Mouse (Mus musculus): ENCODE data around the gene Gtf3c5. TPM values are rescaled to one million over a fixed set of nuclear protein-coding genes. Genes with fewer than 3 reads are reported as not detected.

Gtf3c5 gene
- total RNA-seq, 2 experiments from 2014 or later = 17.9 to 18.6 TPM

GRCm38 (mm10) chr2:28582647-28583353 lies 751 bp downstream of the Gtf3c5 start:
- peak; percentile 87 to 93 for DNase-seq (ENCODE audit: low spot score in 2 of 2)
- intact Hi-C loops (cut with DNase I) = loop anchor here (2.0 kb wide), 1 partner anchor 66 kb away; no protein-coding TSS in a partner anchor

- DNase-seq (ENCODE audit: low spot score in 2 of 2) = no peak
- intact Hi-C loops (cut with DNase I) = no loop called here
Observed at GRCm38 (mm10) chr2:28578003-28578402, 5.5 kb downstream of the Gtf3c5 start.

DNA sequence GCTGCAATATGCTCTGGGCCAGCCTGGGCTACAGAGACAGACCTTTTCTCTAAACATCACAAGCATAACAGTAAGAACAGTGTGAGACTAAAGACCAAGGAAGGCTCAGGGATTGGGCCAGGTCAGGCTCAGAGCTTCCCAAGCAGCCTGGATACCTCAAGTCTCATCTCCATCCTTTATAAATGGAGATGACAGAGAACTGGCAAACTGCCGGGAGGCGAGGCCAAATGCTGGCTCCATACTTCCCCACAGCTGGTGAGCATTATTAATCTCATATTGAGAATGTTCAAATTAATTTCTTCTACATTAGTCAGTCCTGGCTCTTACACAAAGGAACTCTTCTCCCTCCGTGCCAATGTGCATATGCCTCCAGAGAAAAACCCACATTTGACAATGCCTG lies 6.7 kb downstream of the Gtf3c5 start:
- intact Hi-C loops (cut with DNase I) = no loop called here
- DNase-seq (ENCODE audit: low spot score in 2 of 2) = no peak

DNA sequence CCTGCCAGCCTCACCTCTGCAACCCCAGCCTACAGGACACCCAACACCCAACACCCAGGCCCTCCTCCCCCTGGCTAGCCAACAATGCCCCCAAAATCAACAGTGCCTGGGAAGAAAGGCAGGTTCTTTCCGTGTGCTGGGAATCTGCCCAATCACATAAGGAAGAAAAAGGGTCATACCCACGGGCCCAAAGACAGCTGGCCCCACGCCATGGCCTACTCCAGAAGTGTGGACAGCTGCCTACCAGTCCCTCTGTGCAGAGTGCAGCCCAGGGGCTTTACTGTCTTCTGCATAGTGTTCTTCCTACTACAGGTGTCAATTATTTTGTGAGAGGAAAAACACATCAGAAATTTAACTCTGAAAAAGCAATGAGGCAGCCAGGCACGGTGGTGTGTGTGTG lies 8.2 kb downstream of the Gtf3c5 start:
- no peak for DNase-seq (ENCODE audit: low spot score in 2 of 2)
- intact Hi-C loops (cut with DNase I) = no loop called here

DNA sequence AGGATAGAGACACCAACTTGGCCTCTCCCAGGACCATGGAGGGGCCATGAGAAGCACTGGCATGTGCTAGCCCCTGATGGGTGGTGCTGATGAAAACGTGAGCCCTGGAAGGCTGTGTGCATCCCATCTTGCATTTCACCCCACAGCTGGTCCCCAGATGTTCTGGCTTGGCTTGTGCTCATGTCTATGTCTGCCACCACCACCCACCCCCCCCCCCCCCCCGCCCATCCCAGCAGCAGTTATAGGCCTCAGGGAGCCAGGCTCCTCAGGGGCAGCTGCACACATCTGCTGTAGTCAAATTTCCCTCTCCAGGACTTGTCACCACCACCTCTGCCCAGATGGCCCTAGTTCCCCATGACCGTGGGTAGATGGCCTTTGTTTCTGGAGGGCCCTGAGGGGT lies 13.6 kb downstream of the Gtf3c5 start:
- intact Hi-C loops (cut with DNase I) = no loop called here
- no peak for DNase-seq (ENCODE audit: low spot score in 2 of 2)

GRCm38 (mm10) chr2:28566545-28566944 lies 17.0 kb downstream of the Gtf3c5 start:
- DNase-seq (ENCODE audit: low spot score in 2 of 2) = no peak
- intact Hi-C loops (cut with DNase I) = no loop called here

- intact Hi-C loops (cut with DNase I) = no loop called here
- DNase-seq (ENCODE audit: low spot score in 2 of 2) = no peak
Observed at GRCm38 (mm10) chr2:28564380-28564779, 19.2 kb downstream of the Gtf3c5 start.

- no peak for DNase-seq (ENCODE audit: low spot score in 2 of 2)
- intact Hi-C loops (cut with DNase I) = no loop called here
Observed at GRCm38 (mm10) chr2:28563830-28564229, 19.7 kb downstream of the Gtf3c5 start.

GRCm38 (mm10) chr2:28563303-28563702 lies 20.2 kb downstream of the Gtf3c5 start, which contains the start of gene Cel:
TSS of gene Cel (minus strand) at chr2:28563403.
- no peak for DNase-seq (ENCODE audit: low spot score in 2 of 2)
- intact Hi-C loops (cut with DNase I) = no loop called here

GRCm38 (mm10) chr2:28557452-28557851 lies 26.1 kb downstream of the Gtf3c5 start:
- DNase-seq (ENCODE audit: low spot score in 2 of 2) = no peak
- intact Hi-C loops (cut with DNase I) = no loop called here

DNA sequence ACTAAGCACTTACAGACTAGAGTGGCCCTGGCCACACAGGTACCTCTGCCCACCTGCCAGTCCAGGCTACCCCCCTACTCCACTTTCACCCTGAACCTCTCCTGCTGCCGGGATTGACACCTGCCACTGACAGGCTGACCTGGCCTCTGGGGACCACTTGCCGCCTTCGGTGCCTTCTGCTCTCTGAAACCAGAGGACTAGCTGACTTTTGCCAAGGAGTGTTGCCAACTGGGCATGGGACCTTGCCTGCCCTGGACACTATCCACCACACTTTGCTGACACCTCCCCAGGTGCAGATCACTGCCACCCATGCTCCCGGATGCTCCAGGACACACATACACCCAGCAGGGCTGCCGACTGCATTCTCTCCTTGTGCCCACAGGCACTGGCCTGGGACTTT lies 31.2 kb downstream of the Gtf3c5 start:
- no peak for DNase-seq (ENCODE audit: low spot score in 2 of 2)

GRCm38 (mm10) chr2:28549157-28549556 lies 34.4 kb downstream of the Gtf3c5 start:
- intact Hi-C loops (cut with DNase I) = no loop called here
- DNase-seq (ENCODE audit: low spot score in 2 of 2) = no peak

More for the DNA sequence above, 31.2 kb downstream of the Gtf3c5 start:
- intact Hi-C loops (cut with DNase I) = no loop called here

GRCm38 (mm10) chr2:28547237-28548172 lies 36.0 kb downstream of the Gtf3c5 start:
- intact Hi-C loops (cut with DNase I) = loop anchor here (1.0 kb wide), 1 partner anchor 32 kb away; no protein-coding TSS in a partner anchor
- peak; percentile 61 to 76 for DNase-seq (ENCODE audit: low spot score in 2 of 2)

GRCm38 (mm10) chr2:28546560-28546959 lies 37.0 kb downstream of the Gtf3c5 start:
- DNase-seq (ENCODE audit: low spot score in 2 of 2) = no peak
- intact Hi-C loops (cut with DNase I) = no loop called here

GRCm38 (mm10) chr2:28545976-28546375 lies 37.6 kb downstream of the Gtf3c5 start:
- intact Hi-C loops (cut with DNase I) = no loop called here
- DNase-seq (ENCODE audit: low spot score in 2 of 2) = no peak

- peak; percentile 43 to 50 for DNase-seq (ENCODE audit: low spot score in 2 of 2)
- intact Hi-C loops (cut with DNase I) = no loop called here
Observed at GRCm38 (mm10) chr2:28543894-28544293, 39.7 kb downstream of the Gtf3c5 start.

DNA sequence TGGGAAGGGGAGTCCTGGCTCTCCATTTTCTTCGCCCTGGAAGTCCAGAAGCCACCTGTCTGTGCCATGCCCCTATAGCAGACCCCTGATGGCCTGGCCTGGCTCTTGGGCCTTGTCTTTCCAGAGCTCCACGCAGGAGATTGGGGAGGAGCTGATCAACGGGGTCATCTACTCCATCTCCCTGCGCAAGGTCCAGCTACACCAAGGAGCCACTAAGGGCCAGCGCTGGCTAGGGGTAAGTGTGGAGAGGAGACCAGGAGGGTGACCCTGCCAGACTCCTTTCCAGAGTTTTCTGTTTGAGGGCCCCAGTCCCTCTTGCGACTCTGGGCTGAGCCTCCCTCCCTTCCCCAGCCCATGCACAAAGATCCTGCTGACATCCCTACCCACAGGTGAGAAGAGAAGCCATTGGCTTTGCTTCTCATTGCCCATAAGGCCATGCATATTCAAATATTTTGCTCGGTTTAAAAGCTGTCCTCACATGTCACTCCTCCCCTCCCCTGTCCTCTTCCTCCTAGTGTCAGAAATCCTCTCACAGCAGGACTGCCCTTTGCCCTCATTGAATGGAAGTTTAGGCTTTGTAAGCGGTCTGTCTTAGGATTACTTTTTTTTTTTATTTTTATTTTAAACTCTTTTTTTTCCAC lies 42.8 kb downstream of the Gtf3c5 start:
- DNase-seq (ENCODE audit: low spot score in 2 of 2) = no peak
- intact Hi-C loops (cut with DNase I) = no loop called here

DNA sequence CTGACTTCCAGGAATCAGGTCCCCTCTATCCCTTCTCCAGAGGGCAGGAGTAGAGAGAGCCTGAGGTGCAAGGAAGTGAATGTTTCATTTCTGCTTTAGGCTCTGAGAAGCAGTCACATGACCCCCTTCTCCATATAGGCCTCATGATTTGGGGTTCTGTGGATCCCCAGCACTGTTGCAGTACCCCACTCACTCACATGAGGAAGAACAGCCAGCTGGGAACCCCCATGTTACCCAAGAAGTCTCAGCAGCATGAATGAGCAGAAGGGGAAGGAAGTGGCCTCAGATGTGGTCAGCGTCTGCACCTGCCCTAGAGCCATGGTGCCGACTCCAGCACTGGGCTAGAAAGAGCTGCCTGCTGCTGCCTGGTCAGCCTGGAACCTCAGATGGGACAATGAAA lies 43.6 kb downstream of the Gtf3c5 start:
- no peak for DNase-seq (ENCODE audit: low spot score in 2 of 2)

DNA sequence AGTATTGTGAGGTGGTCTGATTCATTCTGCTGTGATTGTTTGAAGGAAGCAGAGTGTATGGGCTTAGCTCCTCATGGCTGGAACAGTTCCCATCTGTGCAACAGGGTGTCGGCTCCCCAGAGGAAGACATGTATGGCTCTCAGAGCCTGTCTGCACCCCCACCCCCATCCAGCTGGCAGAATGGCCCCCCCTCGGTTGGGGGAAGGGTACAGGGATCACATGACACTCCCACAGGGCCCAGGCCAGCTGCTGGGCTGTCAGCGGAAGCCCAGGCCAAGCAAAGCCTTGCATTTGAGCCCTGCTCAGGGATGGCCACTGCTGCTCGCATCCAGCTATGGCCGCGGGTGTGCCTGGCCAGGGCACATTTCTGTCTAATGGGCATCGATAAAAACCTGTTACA lies 44.3 kb downstream of the Gtf3c5 start:
- intact Hi-C loops (cut with DNase I) = no loop called here
- DNase-seq (ENCODE audit: low spot score in 2 of 2) = peak; percentile 64 to 67

More for the DNA sequence above, 43.6 kb downstream of the Gtf3c5 start:
- intact Hi-C loops (cut with DNase I) = no loop called here

GRCm38 (mm10) chr2:28538817-28539128 lies 44.8 kb downstream of the Gtf3c5 start:
- no peak for DNase-seq (ENCODE audit: low spot score in 2 of 2)
- intact Hi-C loops (cut with DNase I) = no loop called here

Data from left cerebral cortex, postnatal 36 days (tissue).